Mouse (Mus musculus) frontal cortex, adult 2 months (tissue): ENCODE results near the gene Zfp2. TPM values are rescaled to one million over a fixed set of nuclear protein-coding genes. Genes with fewer than 3 reads are reported as not detected.

Experiments
- DNase-seq, 2 experiments: peaks; one replicate each; pipeline ENCODE4 v3.0.0; 2022; ENCODE audit warnings: low spot score in 1 of 2; ENCODE audit errors: extremely low spot score in 1 of 2
- polyA plus RNA-seq: library from polyadenylated mRNA; depleted of rRNA; stranded (reverse); fragments of >200 nt; gene quantifications from 2 replicates; pipeline ENCODE4 v1.2.3, GENCODE M21; 2012; rRNA removed

Zfp2 gene
- polyA plus RNA-seq = 16.1 and 19.2 TPM in 2 replicates

GRCm38 (mm10) chr11:50915671-50916320, at the start of gene Zfp2:
Zfp2 (minus strand) TSS chr11:50916165.
- peak; percentile 89 to 95 for DNase-seq

DNA sequence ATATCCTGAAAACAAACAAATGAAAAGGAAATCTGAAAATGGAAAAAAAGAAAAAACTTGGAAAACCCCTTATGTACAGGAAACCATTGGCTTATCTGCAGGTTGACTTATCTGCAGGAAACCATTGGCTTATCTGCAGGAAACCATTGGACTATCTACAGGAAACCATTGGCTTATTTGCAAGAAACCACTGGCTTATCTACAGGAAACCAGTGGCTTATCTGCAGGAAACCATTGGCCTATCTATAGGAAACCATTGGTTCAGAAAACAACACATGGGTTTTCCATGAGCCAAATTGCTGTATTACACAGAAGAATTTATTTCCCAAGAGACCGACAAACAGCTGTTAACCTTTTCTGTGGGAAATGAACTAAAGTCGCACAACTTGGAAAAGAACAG, 48.9 kb upstream of the Zfp2 start:
- no peak for DNase-seq

DNA sequence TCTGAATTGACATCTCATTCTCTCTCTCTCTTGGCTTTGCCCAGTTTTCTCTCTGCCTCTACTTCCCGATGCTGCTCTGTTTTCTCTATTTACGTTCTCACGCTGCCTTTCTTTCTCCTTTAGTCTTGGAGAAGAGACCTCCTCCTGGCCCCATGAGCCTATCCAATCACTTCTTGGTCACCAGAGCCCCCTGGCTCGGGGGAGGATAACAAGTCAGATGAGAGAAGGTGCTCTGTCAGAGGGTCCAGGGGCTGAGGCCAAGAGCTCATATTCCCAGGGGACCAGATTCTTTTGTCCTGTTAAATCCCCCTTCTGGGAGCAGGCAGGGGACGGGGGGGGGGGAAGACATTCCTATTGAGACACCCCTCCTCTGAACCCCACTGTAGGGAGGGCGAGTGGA, 37.7 kb upstream of the Zfp2 start, which contains the start of gene Prop1:
TSS of gene Prop1 (minus strand) at position 101 of the 400 bp plus-strand sequence.
- DNase-seq = no peak

DNA sequence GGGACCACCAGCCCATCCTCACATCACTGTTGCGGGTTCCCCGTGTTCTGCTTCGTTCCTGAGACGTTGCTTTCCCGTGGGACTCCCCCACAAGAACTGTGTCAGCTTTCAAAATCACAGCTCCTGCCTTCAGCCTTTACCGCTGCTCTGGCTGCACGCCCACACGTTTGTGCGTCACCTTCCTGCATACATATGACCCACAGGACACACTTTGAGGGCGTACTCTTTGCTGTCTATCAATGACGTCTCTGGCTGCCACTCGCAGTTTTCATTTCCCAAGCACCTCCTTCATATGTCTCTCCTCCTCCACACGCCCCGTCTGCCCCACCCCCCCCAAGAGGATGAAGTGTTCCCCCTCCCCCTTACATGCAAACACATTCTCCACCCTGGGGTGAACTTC, 36.3 kb upstream of the Zfp2 start:
- peak; percentile 10 to 61 for DNase-seq

- DNase-seq = no peak
Observed at GRCm38 (mm10) chr11:50943506-50943905, 27.5 kb upstream of the Zfp2 start, which contains the start of gene 4933414I15Rik. 4933414I15Rik (minus strand) TSS chr11:50943765.

DNA sequence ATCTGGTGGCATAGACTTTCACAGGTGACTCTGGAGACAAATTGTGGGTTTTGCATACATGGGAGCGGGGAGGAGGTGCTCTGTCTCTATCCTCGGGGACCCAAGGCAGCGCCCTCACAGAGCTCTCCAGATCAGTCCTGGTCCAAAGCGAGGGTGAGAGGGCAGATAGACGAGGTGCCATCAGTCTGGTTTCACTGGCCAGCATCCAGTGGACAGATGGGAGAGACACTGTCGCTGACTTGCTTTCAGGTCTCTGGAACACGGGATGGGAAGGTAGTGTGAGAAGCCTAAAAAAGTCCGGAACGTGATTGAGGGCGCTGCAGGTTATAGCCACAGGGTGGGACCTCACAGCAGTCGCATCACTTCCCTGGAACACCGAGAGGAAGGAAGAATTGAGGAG, 26.4 kb upstream of the Zfp2 start:
- DNase-seq = no peak

DNA sequence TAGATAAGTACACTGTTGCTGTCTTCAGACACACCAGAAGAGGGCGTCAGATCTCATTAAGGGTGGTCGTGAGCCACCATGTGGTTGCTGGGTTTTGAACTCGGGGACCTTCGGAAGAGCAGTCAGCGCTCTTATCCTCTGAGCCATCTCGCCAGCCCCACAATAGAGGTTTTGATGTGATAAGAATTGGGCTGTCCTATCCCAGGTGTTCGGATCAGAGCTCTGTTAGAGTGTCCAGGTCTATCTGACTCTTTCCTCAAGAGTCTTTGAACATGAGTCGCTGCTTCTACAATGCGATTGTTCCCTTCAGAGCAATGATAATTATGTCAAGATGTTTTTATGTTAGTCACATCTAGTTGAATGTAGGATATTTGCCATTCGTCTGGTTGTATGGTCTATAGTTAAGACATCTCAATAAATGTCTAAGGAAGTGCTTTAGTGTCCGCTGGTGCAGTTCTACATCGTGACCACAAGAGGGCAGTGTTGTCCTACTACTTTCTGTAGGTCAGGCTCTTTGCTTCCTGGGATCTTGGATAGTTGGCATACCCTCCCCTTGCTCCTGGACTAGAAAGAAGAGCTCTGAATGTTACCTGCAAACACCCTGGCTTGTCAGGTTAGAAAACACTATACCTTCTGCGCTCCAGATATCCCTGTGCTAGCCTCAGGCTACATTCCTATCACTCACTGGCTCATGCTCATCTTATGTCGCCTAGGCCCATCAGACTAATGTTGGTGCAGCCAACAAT, 23.8 kb upstream of the Zfp2 start:
- peak in 1 of 2 experiments; percentile 66 for DNase-seq

DNA sequence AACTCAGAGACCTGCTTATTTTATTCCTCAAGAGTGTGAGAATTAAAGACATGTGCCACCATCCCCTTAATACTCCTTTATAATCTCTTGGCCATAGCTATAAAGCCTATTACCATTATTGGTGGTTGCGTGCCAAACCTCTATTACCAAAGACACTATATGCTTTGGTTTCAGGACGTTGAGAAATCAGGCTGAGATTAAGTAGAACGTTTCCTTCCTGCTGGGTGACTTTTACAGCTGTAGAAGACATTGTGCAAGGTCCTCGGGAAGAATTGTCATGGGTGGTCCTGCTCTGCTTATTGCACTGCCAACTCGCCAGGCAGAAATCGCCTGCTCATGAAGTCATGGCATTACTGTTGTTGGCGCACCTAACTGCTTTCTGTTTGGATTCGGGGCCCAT, 22.5 kb upstream of the Zfp2 start:
- no peak for DNase-seq

GRCm38 (mm10) chr11:50932040-50932439, 16.1 kb upstream of the Zfp2 start:
- no peak for DNase-seq

- peak; percentile 83 to 91 for DNase-seq
Observed at GRCm38 (mm10) chr11:50931451-50931866, 15.5 kb upstream of the Zfp2 start, which contains the start of gene Zfp354b. Zfp354b (minus strand) TSS chr11:50931633.

DNA sequence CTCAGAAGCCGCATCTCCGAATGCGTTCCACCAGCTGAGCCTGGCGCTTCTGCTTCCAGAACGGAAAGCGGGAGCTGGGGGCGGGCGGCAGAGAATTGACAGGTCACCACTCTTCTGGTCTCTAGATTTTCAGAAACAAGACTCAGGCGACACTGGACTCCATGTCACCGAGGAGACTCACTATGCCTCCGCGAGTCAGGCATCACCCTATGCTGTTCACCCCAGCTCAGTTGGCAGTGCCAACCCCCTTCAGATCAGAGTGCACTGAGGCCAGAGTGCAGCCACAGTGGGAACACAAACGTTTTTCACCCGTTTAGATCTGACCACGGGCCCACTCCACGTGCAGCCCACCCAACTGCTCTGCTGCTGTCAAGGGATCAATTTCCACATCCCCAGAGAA, 15.1 kb upstream of the Zfp2 start:
- DNase-seq = peak in 1 of 2 experiments; percentile 33

DNA sequence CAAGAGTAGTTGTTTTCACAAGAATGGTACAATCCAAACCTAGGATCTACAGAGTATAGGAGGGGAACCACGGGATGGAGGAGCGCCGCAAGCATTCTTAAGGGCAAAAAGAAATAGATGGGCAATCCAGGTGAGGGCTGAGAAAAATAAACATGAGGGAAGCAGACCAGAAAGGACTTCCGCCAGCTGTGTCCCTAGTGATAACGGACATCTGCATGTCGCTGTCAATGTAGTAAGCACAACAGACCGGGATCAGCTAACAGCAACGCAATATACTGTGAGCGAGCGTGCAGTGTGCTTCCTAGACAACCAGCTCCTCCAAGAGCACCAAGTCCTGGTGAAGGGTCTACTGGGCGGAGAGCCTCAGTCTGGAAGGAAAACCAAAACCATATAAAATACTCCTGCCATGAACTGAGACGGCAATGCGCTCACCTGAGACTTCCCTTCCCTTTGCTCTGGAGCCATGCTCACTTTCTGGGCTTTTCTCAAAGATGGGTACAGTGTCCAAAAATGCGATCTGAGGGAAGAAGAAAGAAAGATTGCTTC, 14.6 kb upstream of the Zfp2 start:
- DNase-seq = no peak

- peak in 1 of 2 experiments; percentile 40 for DNase-seq
Observed at GRCm38 (mm10) chr11:50914461-50914860, 1.5 kb downstream of the Zfp2 start.

- no peak for DNase-seq
Observed at GRCm38 (mm10) chr11:50913301-50913700, 2.7 kb downstream of the Zfp2 start.

DNA sequence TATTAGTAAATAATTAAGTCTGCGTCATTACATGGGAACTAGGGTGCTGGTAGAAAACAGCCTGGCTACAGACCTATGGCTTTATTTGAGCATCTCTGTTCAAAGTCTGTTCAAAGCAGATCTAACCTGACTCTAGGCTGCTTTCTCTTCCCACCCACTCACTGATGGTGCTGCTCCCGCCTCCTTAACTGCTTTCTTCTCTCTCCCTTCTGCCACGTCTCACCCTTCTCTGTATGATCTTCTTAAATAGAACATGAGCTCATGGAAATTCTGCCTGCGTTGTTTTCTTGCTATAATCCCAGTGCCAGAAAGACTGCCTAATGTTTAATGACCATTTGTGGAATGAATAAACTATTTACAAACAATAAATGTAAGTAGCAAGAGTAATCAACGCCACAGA, 7.8 kb downstream of the Zfp2 start:
- peak in 1 of 2 experiments; percentile 47 for DNase-seq

GRCm38 (mm10) chr11:50897359-50897758, 18.6 kb downstream of the Zfp2 start:
- DNase-seq = no peak

- DNase-seq = no peak
Observed at GRCm38 (mm10) chr11:50892441-50892840, 23.5 kb downstream of the Zfp2 start.

DNA sequence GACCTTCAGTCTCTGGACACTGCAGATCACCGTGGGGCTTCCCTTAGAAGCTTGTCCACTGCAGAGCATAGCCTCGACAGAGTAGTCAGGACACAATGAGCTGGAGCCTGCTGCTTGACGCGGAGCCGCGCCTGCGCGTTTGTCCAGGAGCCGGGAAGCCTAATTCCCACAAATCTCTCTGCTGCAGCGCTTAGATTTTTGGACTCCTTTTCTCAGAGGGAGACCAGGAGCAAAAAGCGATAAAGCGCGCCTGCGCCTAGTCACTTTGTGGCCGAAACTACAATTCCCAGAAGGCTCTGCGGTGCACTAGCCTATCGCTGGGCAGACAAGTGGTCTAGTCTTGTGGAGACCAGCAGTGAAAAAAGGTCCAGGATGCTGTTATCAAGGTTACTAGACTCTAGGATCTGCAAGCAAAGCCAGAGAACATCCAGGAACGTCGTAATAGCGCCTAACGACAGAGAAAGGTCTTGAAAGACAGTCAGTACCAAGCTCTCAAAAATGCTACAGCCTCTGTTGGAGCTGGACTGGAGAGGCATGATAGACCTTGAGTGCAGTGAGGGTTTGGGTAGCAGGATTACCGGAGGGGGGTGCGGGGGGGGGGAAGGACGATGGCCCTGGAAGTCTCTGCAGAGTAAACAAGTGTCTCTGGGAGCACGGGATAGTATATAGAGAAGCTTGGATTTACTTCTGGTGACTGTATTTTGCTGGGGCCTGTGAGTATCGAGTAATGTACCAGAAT, 28.4 kb downstream of the Zfp2 start, which contains the start of gene Zfp454:
TSS of gene Zfp454 (minus strand) at position 262 of the 739 bp plus-strand sequence.
- peak; percentile 96 to 98 for DNase-seq

GRCm38 (mm10) chr11:50886933-50887293, 29.1 kb downstream of the Zfp2 start:
- no peak for DNase-seq

GRCm38 (mm10) chr11:50886231-50886932, 29.6 kb downstream of the Zfp2 start:
- DNase-seq = no peak
